Mouse (Mus musculus) macrophage (primary cell): Measurements from ENCODE around the gene Gm10721. TPM values are rescaled to one million over a fixed set of nuclear protein-coding genes. Genes with fewer than 3 reads are reported as not detected.
"Not testable (repeated sequence)": the region's sequence is repeated elsewhere in the genome, so short reads cannot be mapped to it uniquely, and the experiment has no call there.

ENCODE experiments used
- H3K27ac ChIP-seq: fragments of 350-480 bp; formaldehyde crosslinking; 2 replicates; pipeline ENCODE4 v1.9.0; 2021
- H3K36me3 ChIP-seq: fragments of 350-480 bp; formaldehyde crosslinking; 2 replicates; pipeline ENCODE4 v1.9.0; 2021; ENCODE audit errors: inconsistent target
- H3K4me3 ChIP-seq: fragments of 350-480 bp; formaldehyde crosslinking; 2 replicates; pipeline ENCODE4 v1.9.0; 2021; ENCODE audit errors: inconsistent target
- H3K79me2 ChIP-seq: fragments of 350-480 bp; formaldehyde crosslinking; 2 replicates; pipeline ENCODE4 v1.9.0; 2021; ENCODE audit errors: inconsistent target
- WGBS: methylation state at CpG from one replicate; pipeline ENCODE4 v1.1.7; 2026; ENCODE audit warnings: inconsistent platforms; ENCODE audit not compliant: missing documents; 5-methylcytosine and 5-hydroxymethylcytosine counted together
- polyA plus RNA-seq: library from polyadenylated mRNA; stranded (reverse); fragments of 250-400 nt; gene quantifications from 3 replicates; pipeline ENCODE4 v1.2.4, GENCODE M21; 2018; ENCODE audit warnings: inconsistent platforms

Gene Gm10721
- polyA plus RNA-seq, 1 experiment from 2014 or later: not detected

GRCm38 (mm10) chr9:3019835-3020727, 7.1 kb downstream of the Gm10721 start:
- H3K36me3 ChIP-seq, H3K27ac ChIP-seq, H3K79me2 ChIP-seq, H3K4me3 ChIP-seq: not testable (repeated sequence)
- 75% methylated on average over 18 of the region's 19 CpGs for whole genome bisulfite sequencing

- H3K27ac ChIP-seq: not testable (repeated sequence)
- WGBS: 73% methylated on average over 13 of the region's 13 CpGs
These were observed 9.5 kb downstream of the Gm10721 start for GRCm38 (mm10) chr9:3022316-3023008.

DNA sequence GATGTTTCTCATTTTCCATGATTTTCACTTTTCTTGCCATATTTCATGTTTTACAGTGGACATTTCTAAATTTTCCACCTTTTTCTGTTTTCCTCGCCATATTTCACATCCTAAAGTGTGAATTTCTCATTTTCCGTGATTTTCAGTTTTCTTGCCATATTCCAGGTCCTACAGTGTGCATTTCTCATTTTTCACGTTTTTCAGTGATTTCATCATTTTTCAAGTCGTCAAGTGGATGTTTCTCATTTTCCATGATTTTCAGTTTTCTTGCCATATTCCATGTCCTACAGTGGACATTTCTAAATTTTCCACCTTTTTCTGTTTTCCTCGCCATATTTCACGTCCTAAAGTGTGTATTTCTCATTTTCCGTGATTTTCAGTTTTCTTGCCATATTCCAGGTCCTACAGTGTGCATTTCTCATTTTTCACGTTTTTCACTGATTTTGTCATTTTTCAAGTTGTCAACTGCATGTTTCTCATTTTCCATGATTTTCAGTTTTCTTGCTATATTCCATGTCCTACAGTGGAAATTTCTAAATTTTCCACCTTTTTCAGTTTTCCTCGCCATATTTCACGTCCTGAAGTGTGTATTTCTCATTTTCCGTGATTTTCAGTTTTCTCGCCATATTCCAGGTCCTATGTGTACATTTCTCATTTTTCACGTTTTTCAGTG, 10.5 kb downstream of the Gm10721 start, which contains the start of gene Gm10718:
Gene Gm10718 (plus strand): TSS at position 236 of the 673 bp plus-strand sequence.
- H3K79me2 ChIP-seq, H3K27ac ChIP-seq, H3K36me3 ChIP-seq, H3K4me3 ChIP-seq: not testable (repeated sequence)
- 78% methylated on average over 13 of the region's 13 CpGs for WGBS

More at GRCm38 (mm10) chr9:3022316-3023008, 9.5 kb downstream of the Gm10721 start:
- H3K36me3 ChIP-seq, H3K79me2 ChIP-seq, H3K4me3 ChIP-seq: not testable (repeated sequence)

DNA sequence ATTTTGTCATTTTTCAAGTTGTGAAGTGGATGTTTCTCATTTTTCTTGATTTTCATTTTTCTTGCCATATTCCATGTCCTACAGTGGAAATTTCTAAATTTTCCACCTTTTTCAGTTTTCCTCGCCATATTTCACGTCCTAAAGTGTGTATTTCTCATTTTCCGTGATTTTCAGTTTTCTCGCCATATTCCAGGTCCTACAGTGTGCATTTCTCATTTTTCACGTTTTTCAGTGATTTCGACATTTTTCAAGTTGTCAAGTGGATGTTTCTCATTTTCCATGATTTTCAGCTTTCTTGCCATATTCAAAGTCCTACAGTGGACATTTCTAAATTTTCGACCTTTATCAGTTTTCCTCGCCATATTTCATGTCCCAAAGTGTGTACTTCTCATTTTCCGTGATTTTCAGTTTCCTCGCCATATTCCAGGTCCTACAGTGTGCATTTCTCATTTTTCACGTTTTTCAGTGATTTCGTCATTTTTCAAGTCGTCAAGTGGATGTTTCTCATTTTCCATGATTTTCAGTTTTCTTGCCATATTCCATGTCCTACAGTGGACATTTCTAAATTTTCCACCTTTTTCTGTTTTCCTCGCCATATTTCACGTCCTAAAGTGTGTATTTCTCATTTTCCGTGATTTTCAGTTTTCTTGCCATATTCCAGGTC, 11.2 kb downstream of the Gm10721 start:
- H3K4me3 ChIP-seq, H3K79me2 ChIP-seq, H3K27ac ChIP-seq, H3K36me3 ChIP-seq: not testable (repeated sequence)
- WGBS: 76% methylated on average over 16 of the region's 16 CpGs

- H3K4me3 ChIP-seq, H3K36me3 ChIP-seq, H3K79me2 ChIP-seq, H3K27ac ChIP-seq: not testable (repeated sequence)
- WGBS: 72% methylated on average over 12 of the region's 12 CpGs
These were observed 12.1 kb downstream of the Gm10721 start, which contains the start of gene Gm10717 for GRCm38 (mm10) chr9:3024912-3025467. Gene Gm10717, plus strand, starts transcription at chr9:3025417.

- 75% methylated on average over 6 of the region's 6 CpGs for WGBS
- not testable (repeated sequence) for H3K79me2 ChIP-seq, H3K4me3 ChIP-seq, H3K36me3 ChIP-seq, H3K27ac ChIP-seq
These were observed 12.7 kb downstream of the Gm10721 start for GRCm38 (mm10) chr9:3025653-3026052.

- H3K79me2 ChIP-seq, H3K4me3 ChIP-seq, H3K27ac ChIP-seq, H3K36me3 ChIP-seq: not testable (repeated sequence)
- WGBS: 82% methylated on average over 5 of the region's 5 CpGs
These were observed 13.2 kb downstream of the Gm10721 start for GRCm38 (mm10) chr9:3026136-3026535.

DNA sequence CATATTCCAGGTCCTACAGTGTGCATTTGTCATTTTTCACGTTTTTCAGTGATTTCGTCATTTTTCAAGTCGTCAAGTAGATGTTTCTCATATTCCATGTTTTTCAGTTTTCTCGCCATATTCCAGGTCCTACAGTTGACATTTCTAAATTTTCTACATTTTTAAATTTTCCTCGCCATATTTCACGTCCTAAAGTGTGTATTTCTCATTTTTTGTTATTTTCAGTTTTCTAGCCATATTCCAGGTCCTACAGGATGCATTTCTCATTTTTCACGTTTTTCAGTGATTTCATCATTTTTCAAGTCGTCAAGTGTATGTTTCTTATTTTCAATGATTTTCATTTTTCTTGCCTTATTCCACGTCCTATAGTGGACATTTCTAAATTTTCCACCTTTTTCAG, 13.8 kb downstream of the Gm10721 start:
- H3K4me3 ChIP-seq, H3K36me3 ChIP-seq, H3K79me2 ChIP-seq, H3K27ac ChIP-seq: not testable (repeated sequence)
- 71% methylated on average over 9 of the region's 9 CpGs for WGBS

DNA sequence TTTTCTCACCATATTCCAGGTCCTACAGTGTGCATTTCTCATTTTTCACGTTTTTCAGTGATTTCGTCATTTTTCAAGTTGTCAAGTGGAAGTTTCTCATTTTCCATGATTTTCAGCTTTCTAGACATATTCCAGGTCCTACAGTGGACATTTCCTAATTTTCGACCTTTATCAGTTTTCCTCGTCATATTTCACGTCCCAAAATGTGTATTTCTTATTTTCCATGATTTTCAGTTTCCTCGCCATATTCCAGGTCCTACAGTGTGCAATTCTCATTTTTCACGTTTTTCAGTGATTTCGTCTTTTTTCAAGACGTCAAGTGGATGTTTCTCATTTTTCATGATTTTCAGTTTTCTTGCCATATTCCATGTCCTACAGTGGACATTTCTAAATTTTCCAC, 14.3 kb downstream of the Gm10721 start:
- H3K36me3 ChIP-seq, H3K27ac ChIP-seq, H3K79me2 ChIP-seq, H3K4me3 ChIP-seq: not testable (repeated sequence)
- 80% methylated on average over 9 of the region's 9 CpGs for WGBS

- not testable (repeated sequence) for H3K4me3 ChIP-seq, H3K27ac ChIP-seq, H3K36me3 ChIP-seq, H3K79me2 ChIP-seq
- WGBS: 70% methylated on average over 16 of the region's 16 CpGs
These were observed 16.5 kb downstream of the Gm10721 start for GRCm38 (mm10) chr9:3029276-3030000.

DNA sequence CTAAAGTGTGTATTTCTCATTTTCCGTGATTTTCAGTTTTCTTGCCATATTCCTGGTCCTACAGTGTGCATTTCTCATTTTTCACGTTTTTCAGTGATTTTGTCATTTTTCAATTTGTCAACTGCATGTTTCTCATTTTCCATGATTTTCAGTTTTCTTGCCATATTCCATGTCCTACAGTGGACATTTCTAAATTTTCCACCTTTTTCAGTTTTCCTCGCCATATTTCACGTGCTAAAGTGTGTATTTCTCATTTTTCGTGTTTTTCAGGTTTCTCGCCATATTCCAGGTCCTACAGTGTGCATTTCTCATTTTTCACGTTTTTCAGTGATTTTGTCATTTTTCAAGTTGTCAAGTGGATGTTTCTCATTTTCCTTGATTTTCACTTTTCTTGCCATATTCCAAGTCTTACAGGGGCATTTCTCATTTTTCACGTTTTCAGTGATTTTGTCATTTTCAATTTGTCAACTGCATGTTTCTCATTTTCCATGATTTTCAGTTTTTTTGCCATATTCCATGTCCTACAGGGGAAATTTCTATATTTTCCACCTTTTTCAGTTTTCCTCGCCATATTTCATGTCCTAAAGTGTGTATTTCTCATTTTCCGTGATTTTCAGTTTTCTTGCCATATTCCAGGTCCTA, 17.9 kb downstream of the Gm10721 start:
- not testable (repeated sequence) for H3K79me2 ChIP-seq, H3K27ac ChIP-seq, H3K36me3 ChIP-seq, H3K4me3 ChIP-seq
- 79% methylated on average over 10 of the region's 10 CpGs for WGBS

- H3K36me3 ChIP-seq, H3K4me3 ChIP-seq, H3K27ac ChIP-seq, H3K79me2 ChIP-seq: not testable (repeated sequence)
- WGBS: 79% methylated on average over 7 of the region's 8 CpGs
These were observed 21.4 kb downstream of the Gm10721 start, which contains the start of gene Gm17535 for GRCm38 (mm10) chr9:3034299-3034698. Gene Gm17535, plus strand, starts transcription at chr9:3034599.

DNA sequence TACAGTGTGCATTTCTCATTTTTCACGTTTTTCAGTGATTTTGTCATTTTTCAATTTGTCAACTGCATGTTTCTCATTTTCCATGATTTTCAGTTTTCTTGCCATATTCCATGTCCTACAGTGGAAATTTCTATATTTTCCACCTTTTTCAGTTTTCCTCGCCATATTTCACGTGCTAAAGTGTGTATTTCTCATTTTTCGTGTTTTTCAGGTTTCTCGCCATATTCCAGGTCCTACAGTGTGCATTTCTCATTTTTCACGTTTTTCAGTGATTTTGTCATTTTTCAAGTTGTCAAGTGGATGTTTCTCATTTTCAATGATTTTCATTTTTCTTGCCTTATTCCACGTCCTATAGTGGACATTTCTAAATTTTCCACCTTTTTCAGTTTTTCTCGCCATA, 23.6 kb downstream of the Gm10721 start, which contains the start of gene Gm10715:
Gene Gm10715 (plus strand): TSS at position 301 of the 400 bp plus-strand sequence.
- not testable (repeated sequence) for H3K4me3 ChIP-seq, H3K36me3 ChIP-seq, H3K27ac ChIP-seq, H3K79me2 ChIP-seq
- WGBS: 74% methylated on average over 7 of the region's 8 CpGs
